Mouse (Mus musculus): ENCODE measurements around the gene Rnf169.
"Not testable (repeated sequence)": the region's sequence is repeated elsewhere in the genome, so short reads cannot be mapped to it uniquely, and the experiment has no call there.

The Rnf169 gene

DNA sequence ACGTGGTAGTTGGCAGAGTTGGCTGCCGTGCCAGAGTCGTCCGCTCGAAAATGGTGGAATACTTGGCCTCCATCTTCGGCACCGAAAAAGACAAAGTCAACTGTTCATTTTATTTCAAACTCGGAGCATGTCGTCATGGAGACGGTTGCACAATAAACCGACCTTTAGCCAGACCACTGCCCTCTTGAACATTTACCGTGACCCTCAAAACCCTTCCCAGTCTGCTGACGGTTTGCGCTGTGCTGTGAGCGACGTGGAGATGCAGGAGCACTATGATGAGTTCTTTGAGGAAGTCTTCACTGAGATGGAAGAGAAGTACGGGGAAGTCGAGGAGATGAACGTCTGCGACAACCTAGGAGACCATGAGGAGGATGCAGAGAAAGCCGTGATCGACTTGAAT is 35.2 kb downstream of the Rnf169 start:
- not testable (repeated sequence) for DNase-seq

DNA sequence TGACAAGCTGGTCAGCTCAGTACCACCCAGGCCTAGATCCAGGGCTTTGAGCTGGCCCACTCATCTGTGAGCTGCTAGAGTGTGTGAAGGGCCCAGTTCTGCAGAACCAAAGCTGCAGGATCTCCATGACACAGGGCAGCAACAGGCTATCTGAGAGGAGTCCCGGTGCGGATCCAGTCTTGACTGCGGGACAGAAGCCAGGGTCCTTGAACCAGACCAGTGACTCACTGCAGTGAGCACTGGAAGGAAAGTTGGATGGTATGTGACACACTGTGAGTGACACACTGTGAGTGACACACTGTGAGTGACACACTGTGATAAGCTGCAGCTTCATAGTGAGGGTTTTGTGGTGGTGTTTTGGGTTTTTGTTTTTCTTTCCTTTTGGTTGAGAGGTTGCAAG is 35.7 kb downstream of the Rnf169 start:
- DNase-seq, result no peak

DNA sequence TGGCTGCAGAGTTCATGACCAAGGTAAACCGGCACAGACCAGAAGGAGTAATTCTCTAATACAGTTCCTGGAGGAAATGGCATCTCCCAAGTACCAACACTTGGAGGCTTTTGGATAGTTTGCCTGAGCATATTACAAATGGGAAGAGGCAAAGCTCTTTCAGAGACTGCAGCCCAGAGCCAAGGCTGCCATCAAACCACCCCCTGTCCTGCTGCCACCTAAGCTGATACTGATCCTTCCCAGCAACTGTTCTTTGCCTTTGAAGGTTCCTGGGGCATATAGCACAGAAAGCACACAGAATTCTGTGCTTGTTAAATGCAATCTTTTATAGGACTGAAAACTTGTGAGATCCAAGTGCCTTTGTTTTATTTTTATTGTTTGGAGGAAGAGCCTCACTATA is 39.6 kb downstream of the Rnf169 start:
- DNase-seq, result no peak

DNA sequence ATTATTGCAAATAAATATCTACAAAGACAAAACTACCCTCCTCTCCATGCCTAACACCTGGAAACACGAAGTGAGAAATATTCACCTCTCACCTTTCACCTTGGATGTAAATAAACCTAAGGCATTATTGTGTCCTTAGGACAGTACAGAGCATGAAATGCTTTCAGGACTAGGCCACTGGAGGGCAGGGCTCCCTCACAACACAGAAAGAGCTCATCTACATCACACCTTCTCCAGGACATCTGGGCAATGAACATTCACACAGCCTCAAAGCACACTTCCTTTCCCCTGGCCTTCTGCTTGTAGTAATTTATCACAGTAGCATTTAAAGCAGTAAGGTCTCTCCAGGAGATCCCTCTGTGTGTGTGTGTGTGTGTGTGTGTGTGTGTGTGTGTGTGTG is 44.5 kb downstream of the Rnf169 start:
- no peak for DNase-seq

DNA sequence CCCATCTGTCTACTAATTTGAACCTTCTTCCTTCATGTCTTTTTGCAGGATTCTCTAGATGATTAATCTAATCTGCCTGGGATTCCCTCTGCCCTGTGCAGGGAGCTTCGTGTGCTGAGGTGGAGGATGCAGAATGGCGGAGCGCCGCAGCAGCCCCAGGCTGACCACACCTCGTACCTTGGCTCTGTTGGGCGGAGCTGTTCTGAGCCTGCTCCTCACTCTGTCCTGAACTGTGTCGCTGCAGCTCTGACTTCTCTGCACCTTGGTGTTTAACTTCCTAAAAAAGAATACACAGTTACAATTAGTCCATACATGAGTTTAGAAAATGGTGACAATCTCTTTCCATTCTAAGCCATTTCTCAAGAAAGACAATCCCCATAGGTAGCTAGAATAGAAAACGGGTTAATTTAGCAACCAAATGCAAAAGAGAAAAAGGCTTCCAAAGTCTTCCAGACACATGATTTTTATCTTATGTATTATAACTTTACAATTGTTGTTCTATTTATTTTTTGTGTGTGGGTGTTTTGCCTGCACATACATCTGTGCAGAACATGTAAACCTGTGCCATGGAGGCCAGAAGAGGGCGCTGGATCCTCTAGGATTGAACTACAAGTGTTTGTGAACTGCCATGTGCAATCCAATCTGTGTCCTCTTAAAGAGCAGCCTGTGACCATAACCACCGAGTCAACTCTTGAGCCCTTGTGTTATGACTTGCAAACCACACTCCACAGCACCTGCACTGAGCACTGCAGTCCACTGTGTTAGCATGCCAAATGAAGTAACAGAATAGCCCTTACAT is 53.1 kb downstream of the Rnf169 start:
- DNase-seq, result peak; percentile 84

DNA sequence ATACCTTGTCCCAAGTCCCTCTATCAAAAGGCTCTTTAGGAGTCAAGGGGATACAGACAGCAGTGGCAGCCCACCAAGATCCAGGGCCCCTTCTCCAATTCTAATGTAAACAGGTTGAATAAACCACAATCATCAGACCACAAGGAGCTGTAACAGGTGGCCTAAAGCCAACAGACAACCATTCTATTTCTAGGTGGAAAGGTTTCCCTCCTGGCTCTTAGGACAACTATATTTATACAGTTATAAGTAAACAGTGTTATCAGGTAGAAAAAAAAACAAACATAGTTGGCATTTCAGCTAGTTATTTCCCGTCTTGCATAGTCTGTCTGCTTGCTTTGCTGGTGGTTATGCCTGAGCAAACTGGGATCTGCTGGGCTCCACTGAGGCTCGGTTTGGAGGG is 59.8 kb downstream of the Rnf169 start:
- DNase-seq, result no peak

DNA sequence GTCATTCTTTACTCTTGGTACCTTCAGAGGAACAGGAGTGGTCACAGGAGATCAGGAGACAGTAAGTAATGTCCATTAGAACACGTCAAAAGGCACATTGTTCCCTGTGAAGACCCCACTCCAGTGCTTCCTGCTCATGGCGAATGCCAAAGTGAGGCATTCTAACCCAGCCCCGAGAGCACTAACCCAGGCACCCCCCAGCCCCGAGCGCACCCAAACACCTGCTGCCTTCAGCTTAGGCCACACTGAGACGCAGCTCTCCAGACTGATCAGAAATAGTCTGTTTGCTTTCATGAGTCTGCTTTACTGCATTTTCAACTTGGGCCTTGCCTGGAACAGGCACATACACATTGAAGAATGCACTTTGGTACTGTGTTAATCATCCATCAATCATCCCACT is 60.3 kb downstream of the Rnf169 start:
- DNase-seq, result no peak

DNA sequence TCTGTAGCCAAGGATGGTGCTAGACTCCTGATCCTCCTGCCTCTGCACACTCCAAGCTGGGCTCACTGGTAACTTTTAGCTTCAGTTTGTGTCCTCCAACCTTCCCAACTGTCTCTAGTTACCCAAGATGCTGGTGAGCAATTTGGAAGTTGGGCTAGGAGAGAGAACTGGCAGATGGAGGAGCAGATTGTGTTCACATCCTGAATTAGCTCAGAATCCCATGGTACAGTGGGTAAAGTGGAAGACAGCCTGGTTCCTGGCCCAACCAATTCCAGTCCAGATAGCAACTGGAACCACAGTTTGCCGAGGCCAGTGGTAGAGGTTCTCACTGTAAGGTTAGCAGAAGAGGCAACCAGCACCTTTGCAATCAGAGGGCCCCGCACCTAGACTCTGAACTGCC is 61.1 kb downstream of the Rnf169 start:
- no peak for DNase-seq

DNA sequence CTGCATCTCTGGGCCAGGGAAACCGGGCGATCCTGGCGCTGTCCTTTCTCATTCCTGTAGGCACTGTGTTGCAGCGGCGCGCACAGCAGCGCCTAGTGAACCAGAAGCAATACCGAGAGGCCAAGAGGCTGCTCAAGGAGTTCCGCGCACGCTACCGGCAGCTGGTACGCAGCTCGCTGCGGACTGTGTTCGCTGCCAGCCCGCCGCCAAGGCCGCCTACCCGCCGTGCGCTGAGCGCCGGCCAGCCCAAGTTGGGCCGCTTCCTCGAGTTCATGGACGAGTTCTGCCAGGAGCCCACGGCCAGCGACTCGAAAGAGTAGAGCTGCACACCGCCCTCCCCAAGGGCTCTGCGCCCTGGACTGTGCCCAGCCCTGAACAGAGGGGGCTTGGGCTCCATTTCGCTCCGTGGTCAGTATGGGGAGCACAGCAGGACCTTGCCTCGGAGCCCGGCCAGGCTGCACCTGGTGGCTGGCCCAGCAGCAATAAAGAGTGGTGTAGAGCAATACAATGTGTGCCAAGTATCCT is 62.9 kb downstream of the Rnf169 start:
- peak; percentile 31 for DNase-seq

DNA sequence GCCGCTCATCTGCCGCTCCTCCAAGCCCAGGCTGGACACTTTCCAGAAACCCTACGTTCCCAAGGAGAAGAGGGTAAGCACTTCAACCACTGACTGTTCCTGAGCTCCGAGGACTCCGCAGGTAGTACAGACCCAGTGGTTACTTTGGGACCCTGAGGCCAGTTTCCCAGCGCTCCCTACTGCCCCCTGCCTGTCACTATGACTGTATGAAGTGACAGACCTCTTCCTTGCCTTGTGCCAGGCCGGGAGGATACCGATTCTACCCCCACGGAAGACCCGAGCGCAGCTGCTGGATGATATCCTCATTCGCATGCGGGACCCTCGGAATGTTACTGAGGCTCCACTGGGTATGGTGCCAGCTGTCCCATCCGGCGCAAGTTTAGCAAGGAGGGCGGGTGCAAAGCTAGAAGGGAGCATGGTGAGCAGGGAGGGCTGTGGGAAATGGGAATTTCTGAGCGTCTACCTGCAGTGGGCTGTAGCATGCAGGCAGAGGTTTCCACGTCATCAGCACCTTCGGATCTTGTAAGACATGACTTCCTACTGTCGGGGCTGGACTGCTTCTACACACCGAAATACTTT is 63.4 kb downstream of the Rnf169 start:
- DNase-seq, result peak; percentile 60

DNA sequence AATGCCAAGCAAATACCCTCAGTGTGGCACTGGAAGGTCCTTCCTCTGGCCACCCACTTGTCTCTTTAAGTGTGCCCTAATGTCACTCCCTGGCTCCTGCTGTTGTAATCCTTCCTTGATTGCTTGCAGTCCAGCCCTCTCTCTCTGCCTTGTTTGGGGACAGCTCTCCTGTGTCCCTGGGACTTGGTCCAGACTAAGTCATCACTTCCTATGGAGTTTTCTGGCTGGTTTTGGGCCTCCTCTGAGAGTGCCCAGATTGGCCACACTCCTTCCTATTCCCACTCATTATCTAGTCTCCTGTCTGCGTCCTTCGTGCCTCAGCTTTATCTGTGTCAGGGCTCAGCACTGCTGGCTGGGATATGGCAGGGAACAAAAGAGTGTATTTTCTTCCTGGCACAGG is 64.7 kb downstream of the Rnf169 start:
- no peak for DNase-seq

DNA sequence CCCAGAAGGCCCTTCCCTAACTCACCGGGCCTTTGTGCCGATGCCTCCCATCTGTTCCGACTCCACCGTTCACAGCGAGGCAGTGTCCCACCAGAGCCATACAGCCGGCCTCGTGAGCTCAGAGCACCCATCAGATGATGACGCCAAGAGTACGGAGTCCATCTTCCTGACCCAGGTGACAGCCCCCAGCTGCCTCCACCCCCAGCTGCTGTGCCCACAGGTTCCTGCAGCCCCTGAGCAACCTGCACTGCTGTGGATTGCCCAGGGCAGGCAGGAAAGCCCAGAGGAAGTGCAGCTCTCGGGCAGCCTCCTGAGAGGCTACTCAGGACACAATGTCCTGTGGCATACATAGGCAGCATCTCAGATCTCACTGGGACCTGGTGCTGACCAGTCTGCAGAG is 65.9 kb downstream of the Rnf169 start:
- no peak for DNase-seq

DNA sequence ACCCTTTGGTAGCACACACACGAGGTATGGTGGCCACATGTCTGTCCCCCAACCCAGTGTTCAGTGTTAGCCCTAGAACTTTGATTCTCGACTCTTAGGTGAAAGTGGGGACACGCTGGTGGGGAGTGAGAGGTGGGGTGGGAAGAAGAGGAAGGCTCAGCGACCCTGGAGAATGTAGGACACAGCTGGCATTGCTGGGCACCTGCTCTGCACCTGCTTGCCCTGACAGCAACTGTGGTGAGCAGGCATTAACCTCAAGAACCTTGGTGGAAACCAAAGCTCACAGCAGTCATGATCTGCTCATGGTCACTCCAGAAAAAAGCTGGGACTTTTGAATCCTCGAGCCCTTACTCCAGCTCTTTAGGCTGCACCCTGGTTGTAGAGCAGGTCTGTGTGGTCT is 69.2 kb downstream of the Rnf169 start:
- no peak for DNase-seq

DNA sequence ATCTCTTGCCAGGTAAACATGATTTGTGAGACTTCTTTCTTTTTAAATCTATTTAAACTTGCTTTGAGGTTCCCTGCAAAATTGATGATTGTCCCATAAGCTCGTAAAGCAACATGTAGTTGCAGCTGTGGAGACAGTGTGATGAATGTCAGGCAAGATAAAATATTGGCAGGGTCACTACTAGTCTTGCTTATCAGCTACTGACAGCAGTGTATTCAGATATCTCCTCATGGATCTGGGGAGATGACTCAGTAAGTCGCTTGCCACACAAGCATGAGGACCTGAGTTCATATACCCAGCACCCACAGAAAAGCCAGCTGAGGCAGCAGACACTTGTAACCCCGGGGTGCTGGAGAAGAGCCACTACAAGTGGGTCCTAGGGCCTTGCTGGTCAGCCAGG is 72.8 kb downstream of the Rnf169 start:
- DNase-seq, result no peak

DNA sequence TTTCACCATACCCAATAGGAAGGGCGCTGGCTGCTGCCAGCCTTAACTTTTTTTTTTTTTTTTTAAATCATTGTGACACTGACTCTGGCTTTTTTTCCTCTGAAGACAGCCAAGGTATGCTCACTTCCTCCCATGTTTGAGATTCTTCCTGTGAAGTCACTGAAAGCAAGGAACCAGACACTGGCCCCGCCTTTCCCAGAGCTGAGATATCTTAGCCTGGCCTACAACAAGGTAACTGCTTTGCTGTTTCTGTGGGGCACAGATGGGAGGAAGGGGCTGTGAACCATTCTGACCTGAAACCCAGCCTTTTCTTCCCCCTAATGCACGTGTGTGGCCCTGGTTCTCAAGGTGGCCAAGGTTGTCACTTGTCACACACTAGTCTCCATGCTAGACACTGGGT is 73.9 kb downstream of the Rnf169 start:
- no peak for DNase-seq

DNA sequence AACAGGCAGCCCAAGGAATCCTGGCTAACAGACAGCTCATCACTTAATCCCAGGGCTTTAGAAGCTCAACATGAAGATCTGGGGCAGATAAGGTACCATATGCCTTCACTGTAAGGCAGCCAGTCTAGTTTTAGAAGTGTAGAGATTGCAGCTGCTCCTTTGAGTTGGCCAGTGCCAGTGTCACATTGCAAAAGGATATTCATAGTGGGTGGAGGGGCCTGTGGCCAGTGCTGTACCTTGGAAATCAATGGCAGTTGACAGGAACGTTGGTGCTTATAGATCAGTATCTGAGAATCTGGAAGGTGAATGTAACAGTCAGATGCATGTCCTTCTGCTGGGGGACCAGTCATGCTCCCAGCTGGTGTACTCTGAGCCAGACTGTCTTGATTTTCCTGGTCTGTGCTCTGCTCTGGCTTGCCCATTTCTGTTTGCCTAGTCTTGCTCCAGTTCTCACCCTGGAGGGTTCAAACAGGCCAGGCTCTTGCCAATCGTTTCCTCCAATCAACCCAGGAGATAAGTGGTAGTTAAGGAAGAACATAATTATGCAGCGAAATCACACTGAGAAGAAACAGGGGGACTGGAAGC is 75.7 kb downstream of the Rnf169 start:
- DNase-seq, result no peak

DNA sequence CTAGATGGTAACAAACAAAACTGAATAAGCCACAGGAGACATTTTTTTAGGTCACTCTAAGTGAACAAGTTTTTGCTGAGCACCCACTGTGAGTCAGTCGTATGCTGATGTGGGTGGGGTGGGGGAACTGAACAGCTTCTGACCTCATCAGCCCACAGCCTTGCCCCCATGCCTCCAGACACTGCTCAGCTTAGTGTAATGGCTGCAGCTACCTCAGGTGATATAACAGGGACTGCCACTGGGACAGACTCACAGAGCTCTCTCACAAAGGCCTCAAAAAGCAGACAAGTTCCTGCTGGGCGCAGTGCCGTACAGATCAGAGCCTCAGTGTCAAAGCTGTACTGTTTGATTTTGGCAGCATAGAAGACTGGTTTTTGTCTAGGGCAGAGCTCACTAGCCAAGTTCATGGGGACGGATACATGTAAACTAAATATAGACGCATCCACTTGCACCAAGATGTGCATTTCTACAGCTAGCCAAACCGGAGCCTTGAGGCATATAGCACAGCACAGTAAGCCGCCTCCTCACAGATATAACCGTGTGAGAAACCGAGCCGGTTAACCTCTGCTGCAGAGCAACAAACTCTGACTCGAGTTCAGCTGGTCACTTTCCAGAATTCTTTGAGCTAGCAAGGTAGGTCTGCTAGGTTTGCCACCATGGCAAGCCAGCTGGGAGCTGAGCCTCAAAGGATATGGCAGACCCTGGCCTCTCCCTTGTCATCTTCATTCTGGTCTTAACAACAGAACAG is 77.2 kb downstream of the Rnf169 start:
- no peak for DNase-seq

DNA sequence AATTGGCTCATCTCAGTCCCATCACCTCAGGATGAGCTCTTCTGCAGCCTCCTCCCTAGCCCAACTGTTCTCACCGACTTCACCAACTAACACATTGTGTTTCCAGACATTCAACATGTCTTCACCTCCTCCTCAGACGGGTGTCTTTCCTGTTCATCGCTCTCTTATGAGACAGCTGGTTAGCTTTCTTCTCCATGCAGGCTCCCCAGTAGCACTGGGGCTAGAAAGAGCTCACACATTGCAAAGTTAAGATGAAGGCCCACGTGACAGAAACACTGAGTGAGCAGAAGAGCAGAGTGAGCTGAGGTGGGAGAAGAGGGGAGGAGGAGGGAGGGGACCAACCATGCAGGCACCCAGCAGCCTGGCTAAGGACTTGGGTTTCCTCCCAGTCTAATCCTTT is 78.0 kb downstream of the Rnf169 start:
- DNase-seq, result no peak

DNA sequence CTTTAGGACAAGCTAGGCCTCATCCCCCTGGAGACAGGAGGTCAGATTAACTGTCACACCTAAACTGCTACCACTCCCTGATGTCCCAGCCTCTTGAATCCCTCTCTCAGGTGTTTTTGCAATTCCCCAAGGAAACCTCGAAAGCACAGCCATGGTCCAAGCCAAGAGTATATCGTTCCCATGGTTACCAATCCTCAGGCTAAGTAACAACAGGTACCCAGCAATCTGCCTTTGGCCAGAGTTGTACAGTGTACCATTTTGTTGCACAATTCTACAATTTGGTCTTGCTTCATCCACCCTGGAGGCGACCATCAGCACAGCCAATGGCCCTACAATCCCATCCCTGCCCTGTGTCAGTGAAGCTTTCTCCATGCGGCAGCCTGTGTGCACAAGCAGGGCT is 83.3 kb downstream of the Rnf169 start:
- no peak for DNase-seq

DNA sequence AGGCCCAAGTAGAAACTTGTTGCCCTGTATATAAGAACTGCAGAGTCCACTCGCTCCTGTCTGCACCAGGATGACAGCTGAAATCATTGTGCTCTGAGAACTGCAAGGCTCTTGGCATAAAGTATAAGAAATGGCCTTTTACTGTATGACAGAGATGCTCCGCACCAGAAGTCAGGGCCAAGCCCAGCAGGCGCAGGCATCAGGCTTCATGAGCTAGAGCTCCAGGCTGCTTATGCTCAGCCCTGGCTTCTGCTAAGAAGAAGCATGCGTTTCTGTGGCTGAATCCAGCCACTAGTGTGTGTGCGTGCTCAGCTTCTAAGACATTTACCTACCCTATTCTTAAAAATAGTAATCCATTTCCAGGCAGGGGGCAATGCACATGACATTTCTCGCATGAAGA is 85.8 kb downstream of the Rnf169 start:
- no peak for DNase-seq

DNA sequence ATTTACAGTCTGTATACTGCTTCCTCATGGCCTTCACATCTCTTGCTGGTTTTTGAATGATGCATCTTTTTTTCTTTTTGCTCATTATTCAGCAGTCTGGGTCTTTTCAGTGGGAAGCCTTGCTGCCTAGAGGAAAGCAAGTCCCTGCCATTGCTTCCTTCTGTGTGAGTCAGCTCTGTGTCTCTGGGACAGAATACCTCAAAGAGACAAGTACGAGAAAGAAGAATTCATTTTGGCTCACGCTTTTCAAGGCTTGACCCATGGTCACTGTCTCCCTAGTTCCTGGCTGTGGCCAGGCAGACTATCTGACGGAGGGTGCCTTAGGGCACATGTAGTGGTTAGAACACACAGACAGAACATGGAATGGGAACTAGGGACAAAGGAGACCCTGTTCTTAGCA is 86.3 kb downstream of the Rnf169 start:
- no peak for DNase-seq

DNA sequence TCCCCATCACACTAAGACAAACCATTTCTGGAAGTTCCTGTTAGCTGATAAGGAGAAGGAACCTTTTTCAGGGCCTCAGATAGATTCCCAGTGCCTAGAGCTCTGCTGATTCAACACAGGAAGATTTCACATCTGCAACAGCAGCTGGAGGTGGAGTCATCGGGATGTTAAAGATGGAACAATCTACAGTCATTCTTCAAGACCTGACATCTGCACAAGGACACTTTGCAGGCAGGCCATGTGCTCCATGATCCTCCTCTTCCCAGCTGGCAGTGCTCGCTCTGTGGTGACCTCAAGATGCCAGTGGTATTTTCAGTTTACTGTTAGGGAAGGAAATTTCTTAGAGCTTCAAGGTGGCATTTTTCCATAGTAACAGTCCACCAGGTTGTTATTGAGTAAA is 87.9 kb downstream of the Rnf169 start:
- DNase-seq, result no peak

DNA sequence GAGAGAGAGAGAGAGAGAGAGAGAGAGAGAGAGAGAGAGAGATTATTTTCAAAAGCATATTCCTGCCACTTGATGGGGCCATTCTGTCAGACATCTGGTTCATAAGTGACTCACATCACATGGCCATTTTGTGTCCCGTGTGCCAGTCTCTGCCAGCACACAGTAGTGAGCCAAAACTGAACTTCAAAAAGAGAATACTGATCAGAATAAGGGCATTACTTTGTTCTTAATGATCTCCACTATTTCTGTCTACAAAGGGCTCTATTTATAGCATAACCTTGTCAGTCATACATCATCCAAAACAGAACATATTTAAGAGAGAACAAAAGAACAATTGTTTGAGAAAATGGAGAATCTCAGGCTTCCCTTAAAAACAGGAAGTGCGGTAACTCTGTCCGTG is 88.8 kb downstream of the Rnf169 start:
- no peak for DNase-seq
